Mouse (Mus musculus): Measurements from ENCODE around the gene Cdh22.

The Cdh22 gene

DNA sequence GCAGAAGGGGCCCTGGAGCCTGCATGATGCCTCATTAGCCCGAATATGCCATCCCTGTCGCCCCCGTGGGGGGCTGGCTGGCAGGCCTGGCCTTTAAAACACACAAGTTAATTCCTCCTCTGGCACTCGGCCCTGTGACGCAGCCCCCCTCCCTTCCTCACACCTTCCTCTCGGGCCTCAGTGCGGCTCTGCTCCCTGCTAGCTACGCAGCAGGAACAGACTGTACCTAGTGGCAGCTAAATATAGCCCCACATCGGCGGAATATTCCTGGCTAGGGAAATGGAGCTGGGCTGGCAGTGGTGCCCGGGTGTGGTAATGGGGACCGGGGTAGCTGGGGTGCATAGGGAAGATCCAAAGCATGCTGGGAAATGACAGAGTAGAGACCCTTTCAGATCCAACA is 81.6 kb downstream of the Cdh22 start:
- DNase-seq (ENCODE audit: low spot score in 2 of 2), result no peak

DNA sequence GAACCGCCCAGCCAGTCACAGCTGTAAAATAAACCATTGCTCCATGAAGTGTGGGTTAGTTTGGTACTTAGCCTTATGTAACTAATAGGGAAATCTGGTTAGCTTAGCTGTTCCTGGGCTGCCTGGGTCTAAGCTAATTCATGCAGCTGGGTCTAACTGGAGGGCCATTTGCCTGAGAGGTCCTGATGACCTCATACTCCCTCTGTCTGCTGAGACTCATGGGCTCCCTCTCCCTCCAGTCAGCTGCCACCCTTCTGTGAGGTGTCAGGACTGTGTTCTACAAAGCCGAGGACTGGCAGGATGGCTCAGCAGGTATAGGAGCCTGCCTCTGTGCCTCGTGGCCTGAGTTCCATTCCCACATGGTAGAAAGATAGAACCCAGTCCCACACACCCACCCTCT is 84.9 kb downstream of the Cdh22 start:
- no peak for DNase-seq (ENCODE audit: low spot score in 2 of 2)

DNA sequence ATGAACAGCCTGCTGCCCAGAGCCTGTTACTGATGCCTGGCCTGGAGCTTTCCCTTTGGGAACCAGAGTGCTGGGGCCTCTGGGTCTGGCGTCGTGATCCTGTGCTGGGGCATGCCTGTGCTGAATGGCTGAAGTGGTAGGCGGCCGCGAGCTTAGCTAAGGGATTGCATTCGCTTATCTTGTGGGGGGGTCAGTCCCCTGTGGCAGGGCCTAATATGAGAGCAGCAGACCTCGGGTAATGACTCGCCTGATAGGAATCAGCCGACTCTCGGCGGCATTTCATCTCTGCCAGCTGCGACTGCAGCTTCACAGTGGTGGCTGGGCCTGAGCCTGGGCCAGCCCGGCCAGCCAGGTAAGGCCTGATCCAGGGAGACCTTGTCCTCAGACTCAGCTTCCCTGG is 88.8 kb downstream of the Cdh22 start:
- DNase-seq (ENCODE audit: low spot score in 2 of 2), result no peak

DNA sequence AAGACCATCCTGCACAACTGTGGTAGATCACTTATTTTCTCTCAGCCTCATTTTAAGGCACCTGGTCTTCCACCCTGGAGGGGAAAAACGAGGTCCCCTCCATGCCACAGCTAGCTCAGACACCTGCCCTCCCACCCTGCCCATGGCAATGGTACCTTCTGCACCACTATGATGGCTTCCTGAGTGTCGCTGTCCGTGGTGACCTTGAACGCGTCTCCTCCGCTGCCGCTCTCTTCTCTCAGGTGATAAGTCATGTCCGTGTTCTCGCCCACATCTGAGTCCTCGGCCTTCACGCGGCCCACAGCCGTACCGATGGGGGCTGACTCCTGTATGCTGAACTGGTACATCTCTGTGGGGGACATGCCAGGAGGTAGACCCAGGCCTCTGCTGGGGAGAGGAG is 91.2 kb downstream of the Cdh22 start:
- DNase-seq (ENCODE audit: low spot score in 2 of 2), result no peak

DNA sequence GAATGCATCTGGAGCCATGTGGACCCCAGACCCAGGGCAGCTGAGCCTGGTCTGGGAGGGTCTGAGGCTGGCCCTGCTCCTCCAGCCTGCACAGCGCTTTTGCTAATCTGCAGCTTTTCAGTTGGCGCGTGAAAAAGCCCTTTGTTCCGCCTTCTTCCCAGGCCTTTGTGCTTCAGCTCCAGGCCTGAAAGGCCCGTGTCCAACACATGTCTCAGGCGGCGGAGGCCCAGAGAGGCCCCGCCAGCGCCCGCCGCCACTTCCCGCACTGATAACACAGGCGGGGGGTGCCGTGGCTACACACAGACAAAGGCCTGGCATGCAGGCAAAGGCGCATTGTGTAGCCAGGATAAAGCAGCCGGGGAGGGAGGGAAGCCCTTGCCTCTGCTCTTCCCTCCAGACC is 98.6 kb downstream of the Cdh22 start:
- no peak for DNase-seq (ENCODE audit: low spot score in 2 of 2)

DNA sequence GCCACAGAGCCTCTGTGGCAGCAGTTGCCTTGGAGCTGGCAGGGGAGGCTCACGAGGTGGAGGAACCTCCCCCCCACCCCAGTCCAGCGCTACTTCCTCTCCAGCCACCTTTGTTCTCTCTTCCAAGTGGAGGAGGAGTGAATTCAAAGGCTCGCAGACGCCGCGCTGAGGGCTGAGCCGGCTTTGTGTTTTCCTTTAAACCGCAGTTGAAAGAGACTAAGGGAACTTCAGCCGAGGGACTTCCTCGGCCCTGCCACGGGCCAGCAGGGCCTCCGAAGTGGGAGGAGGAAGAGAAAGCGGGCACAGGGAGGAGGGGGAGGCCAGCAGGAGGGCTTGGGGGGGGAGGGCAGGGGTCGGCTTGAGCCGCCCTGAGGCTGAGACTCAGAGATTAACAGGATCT is 101.1 kb downstream of the Cdh22 start:
- DNase-seq (ENCODE audit: low spot score in 2 of 2), result no peak

DNA sequence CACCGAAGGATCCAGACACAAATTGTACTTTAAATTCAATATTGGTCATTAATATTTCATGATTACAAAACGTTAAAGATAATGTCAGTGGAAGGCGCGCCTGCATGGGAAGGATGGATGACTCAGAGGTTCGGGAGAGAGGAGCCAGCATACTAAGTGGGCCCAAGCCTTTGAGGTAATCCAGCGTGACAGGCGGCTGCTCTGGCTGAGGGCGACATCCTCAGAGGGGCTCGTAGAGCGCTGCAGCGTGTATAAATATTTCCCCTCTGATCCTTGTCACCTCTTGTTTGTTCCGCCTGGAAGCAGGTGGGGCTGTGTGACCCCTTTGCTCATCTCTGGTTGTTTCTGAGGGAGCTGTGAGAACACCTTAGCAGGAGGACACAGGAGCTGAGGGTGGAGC is 103.2 kb downstream of the Cdh22 start:
- DNase-seq (ENCODE audit: low spot score in 2 of 2), result no peak

DNA sequence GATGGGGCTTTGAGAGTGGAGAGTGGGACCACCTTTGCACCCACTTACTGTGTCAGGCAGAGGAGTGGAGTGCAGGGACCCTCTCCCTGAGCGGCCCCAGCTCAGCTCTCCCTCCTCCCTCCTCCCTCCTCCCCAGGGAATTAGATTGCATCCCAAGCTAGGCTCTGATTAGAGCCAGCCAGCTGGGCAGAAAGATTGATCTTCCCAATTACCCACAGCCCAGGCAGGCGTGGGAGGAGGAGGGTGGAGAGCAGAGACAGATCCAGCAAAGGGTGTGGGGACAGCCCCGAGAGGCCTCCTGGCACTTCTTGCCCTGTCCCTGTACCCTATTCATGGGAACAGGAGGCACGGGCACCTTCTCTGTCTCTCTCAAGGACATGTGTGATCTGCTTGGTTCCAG is 105.5 kb downstream of the Cdh22 start:
- DNase-seq (ENCODE audit: low spot score in 2 of 2), result no peak

DNA sequence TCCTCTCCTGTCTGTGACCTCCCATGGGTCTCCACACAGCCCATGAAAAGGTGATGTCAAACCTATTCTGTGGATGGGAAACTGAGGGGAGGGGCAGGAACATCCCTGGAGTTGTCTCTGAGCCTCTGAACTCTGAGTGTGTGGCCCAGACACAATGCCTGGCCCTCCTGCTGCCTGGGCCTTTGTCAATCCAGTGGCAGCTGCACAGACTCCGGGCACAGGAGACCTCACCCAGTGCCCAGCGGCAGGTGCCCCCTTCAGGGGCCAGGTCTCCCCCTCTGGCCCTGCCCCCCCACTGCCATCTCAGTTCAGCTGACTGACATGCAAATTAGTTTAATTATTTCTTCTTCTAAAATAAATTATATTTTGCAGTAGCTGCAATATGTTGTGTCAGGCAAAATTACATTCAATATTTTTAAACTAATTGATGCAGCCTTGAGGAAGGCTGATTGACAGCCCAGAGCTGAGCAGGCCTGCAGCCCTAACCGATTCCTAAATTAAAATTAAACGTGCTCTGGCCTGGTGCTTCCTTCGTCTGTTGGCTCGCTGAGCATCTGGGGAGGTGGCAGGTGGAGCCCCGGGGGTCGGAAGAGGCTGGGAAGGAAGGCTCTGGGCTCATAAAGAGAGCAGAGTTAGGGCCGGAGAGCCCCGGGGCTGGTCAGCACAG is 107.6 kb downstream of the Cdh22 start:
- no peak for DNase-seq (ENCODE audit: low spot score in 2 of 2)

DNA sequence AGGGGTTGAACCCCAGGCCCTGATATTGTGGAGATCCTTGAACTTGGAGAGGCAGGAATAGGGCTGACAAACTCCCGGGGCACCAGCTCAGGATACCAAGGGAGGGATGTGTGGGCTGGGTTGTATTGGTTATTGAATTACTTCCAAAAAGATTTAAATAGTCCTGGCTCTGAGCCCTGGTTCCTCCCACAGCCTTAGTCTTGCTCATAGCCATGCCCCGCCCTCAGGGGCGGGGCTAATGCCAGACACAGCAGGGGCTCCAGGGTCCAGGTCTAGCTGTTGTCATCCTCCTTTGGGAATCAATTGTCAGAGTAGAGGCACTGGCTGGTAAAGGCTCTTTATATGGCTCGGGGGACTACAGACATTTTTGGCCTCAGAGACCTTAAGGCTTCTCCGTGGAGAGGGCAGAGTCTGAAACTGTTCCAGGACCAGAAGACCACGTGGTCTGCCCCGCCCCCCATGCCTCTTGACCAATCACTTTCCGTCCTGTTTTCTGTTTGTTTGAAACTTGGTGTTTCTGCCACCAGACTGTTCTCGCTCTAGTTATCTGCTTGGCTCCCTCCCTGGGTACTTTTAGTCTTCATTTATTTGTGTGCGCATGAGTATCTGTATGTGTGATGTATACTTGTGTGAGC is 113.3 kb downstream of the Cdh22 start:
- DNase-seq (ENCODE audit: low spot score in 2 of 2), result no peak

DNA sequence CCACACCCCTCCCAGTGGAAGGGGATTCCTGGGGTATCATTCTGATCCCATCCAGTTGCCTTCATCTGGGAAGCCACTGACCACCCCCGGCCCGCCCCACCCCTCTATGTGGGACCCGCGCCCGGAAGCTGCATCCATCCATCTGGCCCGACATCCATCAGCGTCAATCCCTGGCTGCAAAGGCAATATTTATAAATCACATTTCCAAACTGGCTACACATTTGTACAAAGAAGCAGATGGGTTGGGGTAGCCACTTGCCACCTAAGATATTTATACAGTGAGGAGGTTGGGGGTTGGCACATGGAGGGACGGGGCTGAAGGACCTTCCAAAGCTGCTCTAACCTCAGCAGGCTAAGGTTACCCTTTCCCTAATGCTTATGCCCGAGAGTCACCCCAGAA is 113.9 kb downstream of the Cdh22 start:
- no peak for DNase-seq (ENCODE audit: low spot score in 2 of 2)

DNA sequence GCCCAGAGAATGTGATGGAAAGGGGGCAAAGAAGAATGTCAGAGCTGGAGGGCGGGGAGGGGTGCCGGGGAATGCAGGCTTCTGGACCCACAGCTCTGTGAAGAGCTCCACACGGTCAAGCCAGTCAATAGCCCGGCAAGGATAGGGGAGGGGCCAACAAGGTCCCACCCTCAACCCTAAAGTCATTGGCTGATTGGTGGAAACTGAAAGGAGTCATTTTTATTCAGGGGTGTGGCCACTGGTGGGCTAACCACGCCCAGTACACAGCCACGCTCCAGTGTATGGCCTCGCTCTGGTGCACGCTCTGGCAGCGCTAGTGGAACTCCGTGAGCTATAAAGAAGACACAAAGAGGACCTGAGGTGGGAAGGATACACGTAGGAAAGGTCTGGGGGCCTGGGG is 120.9 kb downstream of the Cdh22 start:
- no peak for DNase-seq (ENCODE audit: low spot score in 2 of 2)

DNA sequence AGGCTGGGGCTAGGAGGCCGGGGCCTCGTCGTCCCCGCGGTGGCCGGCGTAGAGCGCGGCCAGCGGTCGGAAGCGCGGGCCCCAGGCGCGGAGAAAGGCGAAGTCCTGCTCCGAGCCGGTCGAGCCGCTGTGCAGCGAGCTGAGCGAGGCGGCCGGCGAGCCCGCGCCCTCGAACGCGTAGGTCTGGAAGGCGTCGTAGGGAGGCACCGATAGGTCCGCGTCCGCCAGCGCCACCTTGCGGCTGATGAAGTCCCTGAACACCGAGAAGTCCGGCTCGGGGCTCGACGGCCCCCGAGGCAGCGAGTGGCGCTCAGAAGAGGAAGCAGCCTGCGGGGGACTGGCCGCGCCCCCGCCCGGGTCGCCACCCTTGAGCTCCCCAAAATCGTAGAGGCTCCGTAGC is 122.5 kb downstream of the Cdh22 start:
- DNase-seq (ENCODE audit: low spot score in 2 of 2), result peak; percentile 62 to 82

DNA sequence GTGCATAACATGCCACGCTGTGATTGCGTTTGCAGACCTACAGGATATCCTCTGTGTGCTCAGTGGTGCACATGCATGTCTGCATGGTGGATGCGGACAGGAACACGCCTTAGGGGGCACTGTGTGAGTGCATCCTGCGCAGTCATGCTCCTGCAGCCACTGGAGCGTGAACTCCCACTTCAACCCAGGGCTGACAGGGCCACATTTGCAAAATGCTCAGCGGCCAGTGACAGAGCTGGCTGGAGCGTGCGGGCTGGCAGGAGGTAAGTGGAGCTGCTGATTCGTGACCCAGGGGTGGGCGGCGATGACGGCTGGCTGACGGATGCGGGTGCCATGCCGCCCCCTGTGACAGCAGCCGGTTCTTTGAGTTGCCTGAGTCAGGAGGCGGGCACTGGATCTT is 128.1 kb downstream of the Cdh22 start:
- DNase-seq (ENCODE audit: low spot score in 2 of 2), result no peak

DNA sequence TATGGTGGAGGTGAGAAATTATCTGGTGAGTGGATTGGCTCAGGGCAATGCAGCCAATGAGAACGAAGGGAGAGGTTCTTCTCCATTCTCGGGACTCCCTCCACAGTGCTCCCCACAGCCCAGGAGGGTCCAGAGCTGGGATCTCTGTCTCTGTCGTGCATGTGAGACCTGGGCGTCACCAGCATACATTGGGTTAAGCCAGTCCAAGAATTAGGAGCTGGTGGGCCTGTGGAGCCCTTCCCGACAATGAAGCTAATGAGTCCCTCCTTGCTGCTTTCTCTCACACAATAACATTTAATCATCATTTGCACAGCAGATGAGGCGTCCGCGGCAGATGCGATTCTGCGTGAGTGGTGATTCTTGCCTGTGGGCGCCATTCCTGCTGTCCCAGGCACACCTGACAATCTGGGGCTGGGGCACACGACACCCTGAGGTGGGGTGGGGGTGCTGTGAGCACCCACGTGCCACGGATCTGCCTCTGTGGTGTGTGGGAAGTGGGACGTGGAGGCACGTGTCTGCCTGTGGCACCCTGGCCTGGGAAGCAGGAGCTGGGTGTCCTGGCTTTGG is 129.1 kb downstream of the Cdh22 start:
- DNase-seq (ENCODE audit: low spot score in 2 of 2), result no peak

DNA sequence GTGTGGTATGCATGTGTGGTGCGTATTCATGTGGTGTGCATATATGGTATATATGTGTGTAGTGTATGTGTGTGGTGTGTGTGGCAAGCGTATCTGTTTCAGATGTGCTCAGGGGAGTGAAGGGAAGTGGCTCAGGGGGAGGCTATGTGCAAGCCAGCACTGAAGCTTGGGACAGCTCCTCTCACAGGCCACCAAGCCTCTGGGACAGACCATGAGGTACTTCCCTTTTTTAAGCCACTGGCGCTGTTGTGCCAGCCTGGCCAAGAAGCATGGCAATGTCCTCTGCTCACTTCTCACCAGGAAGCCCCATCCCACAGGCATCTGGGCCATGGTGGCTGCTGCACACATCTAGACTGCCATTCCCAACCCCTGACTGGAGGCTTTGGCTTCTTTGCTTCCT is 131.7 kb downstream of the Cdh22 start:
- no peak for DNase-seq (ENCODE audit: low spot score in 2 of 2)

DNA sequence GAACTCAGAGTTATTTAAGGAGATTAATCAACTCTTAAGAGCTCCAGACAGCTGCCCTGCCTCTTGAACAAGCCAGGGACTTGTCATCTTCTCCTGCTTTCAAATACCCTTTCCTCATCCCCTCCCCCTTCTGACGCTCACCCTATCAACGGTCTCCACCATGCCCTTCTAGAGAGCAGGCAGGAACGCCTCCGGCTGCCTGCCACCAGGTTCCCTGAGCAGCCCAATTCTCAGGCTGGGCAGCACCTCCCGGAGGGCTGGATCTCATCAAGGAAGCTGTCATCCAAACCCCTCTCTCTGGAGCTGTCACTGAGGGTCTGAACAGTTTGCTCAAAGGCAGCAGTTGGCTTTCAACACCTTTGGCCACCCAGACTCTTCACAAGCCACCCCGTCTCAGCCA is 133.9 kb downstream of the Cdh22 start:
- DNase-seq (ENCODE audit: low spot score in 2 of 2), result no peak

DNA sequence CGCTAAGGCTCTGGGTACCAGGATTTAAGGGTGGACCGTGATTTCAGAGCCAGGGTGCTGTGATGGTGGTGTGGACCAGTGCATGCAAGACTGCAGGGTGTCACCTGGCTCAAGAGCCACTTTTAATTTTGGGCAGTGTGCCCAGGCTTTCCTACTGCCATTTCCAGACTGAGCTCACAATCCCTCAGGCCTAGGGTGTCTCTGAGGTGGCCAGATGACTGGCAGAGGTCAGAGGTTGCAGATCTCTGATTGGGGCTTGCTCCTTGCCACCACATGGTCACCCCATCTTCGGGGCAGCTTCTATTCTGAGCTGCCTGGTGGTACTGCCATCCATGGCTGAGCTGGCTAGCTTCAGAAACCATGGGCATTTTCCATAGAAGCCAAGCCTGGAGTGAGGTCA is 135.8 kb downstream of the Cdh22 start:
- no peak for DNase-seq (ENCODE audit: low spot score in 2 of 2)

DNA sequence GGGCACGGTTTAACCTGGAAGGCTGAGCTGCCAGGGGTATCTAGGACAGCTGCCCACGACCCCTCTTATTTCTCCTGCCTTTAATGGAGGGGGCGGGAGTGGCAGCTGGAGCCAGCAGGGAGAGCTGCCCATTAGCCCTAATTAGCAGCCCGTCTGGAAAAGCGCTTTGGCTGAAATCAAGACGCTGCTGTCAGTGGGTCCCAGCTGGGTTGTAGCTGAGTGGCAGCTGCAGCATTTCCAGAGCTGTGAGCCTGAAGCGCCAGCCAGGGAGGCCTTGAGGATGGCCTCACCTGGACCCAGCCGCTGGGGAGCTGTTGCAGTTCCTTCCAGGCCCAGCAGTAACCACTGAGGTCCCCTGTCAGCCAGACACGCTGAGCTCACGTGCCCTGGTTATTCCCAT is 138.3 kb downstream of the Cdh22 start:
- no peak for DNase-seq (ENCODE audit: low spot score in 2 of 2)

DNA sequence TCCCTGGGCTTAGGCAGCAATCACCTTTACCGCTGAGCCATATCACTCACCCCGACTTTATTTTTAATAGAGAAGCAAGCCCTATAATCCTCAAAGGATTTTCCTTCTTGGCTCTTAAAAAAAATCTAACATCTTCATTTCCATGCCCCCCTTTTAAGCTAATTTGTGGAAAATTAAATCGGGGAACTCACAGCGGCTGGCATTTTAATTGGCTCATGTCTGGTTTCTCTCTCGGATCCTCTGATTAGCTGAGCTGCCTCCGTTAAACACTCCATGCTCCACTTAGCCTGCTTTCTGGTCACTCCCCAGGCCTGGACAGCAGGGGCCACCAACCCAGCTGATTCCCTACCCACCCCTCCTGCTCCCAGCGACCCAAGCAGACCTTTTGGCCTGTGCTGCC is 142.3 kb downstream of the Cdh22 start:
- no peak for DNase-seq (ENCODE audit: low spot score in 2 of 2)

DNA sequence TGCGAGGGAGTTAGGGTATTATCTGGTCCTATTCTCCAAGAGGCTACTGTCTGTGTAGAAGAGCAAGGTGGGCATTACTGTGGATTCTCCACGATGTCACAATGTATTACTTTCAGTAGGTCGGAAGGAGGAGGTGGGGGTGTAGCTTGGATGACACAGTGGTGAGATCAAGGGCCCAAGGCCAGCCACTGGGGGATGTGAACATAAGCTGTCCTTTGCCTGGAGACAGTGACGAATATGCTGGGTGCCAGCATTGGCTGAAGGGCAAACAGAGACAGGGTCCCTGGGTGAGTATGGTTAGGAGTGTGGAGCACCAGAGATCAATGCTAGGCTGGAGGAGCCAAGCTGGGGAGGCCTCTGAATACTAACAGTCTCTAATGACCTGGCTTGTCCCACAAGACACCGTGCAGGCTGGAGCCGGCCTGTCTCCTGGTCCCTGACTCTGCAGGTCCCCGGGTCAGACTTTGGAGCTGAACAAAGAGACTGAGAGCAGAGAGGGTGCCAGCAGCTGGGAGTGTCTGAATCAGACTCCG is 143.2 kb downstream of the Cdh22 start:
- DNase-seq (ENCODE audit: low spot score in 2 of 2), result no peak

DNA sequence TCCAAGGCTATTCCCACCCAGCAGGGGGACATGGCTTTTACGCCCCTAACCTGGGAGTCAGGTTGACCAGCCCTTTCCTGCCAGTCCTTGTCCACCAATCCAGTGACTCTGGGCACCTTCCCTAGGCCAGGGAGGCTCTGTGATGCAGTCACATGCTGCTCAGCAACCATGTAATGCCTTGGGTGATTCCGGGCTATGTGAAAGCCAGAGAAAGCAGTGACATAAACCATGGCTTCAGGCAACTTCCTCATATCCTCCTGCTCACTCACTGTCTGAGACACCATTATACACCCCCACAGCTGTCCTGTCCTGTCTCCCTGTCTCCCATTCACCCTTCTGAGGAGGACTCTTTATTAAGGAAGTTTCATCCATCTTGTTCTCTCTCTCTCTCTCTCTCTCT is 144.0 kb downstream of the Cdh22 start, which contains the start of gene 1700025C18Rik:
Gene 1700025C18Rik (minus strand): TSS at position 101 of the 400 bp plus-strand sequence.
- DNase-seq (ENCODE audit: low spot score in 2 of 2), result no peak

DNA sequence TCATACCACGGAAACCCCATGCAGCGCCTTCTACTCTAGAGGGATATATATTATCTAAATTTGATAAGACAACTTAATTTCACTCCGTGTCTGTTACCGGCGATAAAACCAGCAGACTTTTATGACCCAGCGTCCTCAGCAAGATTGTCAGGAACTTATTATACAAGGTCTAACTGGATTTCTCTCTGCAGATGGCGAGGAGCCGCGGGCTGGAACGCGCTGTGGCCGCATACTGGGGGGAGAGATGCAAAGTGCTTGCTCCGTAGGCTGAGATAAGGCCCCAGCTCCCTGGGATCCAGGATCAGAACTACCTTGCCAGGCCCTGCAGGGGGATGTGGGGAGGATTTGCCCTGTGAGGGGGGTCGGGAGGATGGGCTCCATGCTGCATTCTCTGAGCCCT is 145.2 kb downstream of the Cdh22 start:
- DNase-seq (ENCODE audit: low spot score in 2 of 2), result no peak
